Mouse (Mus musculus) liver, postnatal 0 days (tissue): ENCODE data around the gene Tnfsf13.
"Not testable (repeated sequence)": the region's sequence is repeated elsewhere in the genome, so short reads cannot be mapped to it uniquely, and the experiment has no call there.

ENCODE experiments used
- CTCF ChIP-seq: sonication (generic); IDR thresholded peaks from 2 replicates; pipeline ENCODE4 v1.5.1; 2016; ENCODE audit warnings: antibody characterized with exemption, low read depth
- EP300 ChIP-seq: IDR thresholded peaks from 2 replicates; pipeline ENCODE4 v1.6.1; 2016; ENCODE audit warnings: antibody characterized with exemption, low read depth, mild to moderate bottlenecking

- not testable (repeated sequence) for TF ChIP-seq CTCF, EP300
Measured at GRCm38 (mm10) chr11:69703381-69703780, 17.8 kb upstream of the Tnfsf13 start.
